10 mouse cellular contexts compared by ENCODE assay signal in the genomic region with DNA sequence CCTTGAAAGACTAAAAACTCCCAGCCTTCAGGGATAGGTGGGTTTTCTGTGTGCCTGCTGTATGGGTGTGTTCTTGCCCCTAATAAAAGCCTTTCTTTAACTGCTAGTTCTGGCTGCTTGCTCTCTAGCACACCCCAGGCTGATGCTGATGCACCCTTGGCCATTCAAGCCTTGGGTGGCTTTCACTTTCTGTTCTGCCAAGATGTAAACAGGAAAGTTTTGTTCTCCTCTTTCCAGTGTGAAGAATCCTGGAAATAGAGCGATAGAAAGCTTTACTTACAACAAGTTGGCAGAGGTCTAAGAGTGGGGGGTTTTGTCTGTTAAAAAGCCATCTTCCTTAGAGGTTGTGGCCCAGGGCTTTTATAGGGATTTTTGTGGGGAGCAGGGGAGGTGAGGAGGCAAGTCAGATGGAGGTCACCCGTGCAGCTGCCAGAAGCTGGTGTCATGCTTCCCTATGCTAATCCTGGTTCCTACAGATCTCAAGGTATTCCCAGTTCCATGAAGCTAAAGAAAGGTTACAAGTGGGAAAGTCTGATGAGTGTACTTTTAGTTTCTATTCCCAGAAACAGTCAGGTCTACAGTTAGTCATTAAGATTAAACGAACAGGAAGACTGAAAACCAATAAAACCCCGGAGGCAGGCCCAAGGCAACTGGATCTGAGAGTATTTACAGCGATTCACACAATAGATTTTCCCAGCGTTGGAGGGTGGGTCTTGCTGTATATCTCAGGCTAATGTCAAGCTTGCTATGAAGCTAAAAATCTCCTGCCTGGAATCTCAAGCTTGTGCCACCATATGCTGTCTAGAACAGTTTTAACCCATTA. TPM values are rescaled to one million over a fixed set of nuclear protein-coding genes. Genes with fewer than 3 reads are reported as not detected.
A peak's percentile ranks its signal among the peaks of the same experiment; 100 is the strongest.
DNase-seq lines count a peak whose midpoint lies in the region; ATAC-seq lines count a peak whose summit lies in the region.
"Had no signal": no experiment of that assay in that cellular context is flagged by ENCODE, and none has a peak within 500 bp of the region (broad histone marks: within the 10 kb centered on the region; RNA-seq: fewer than 3 reads in every experiment).

No protein-coding gene starts in this region.

- peak; percentile 23 for DNase-seq in kidney, adult 9 months
- no peak for DNase-seq in kidney, adult 18-20 months
- peak; percentile 43 for DNase-seq in lung, postnatal 36 days
- DNase-seq in thymus, postnatal 14 days = peak; percentile 41
- no peak for DNase-seq in urinary bladder, adult 18-20 months (ENCODE audit: low spot score in 2 of 2)
- no peak for DNase-seq in layer of hippocampus, postnatal 14 days (ENCODE audit: low spot score in 2 of 2)
- DNase-seq: adrenal gland, postnatal 36 days; kidney, adult 8-10 months had no signal

- peak; percentile 94 for ATAC-seq in activated CD4-positive, CD25-positive, alpha-beta regulatory T cell, adult 4 months
- no peak for ATAC-seq in erythroblast, adult 5-6 weeks (replicated peaks; ENCODE audit: low FRiP score, poor library complexity, severe bottlenecking)

RNA-seq across cellular contexts. Expression of a gene that starts 19.3 kb away (rescaled TPM):
- polyA plus RNA-seq in activated CD4-positive, CD25-positive, alpha-beta regulatory T cell, adult 4 months (2017; shearing (Covaris generic)) = 10 to 100 TPM; 83.1 to 86.9 TPM
- total RNA-seq in layer of hippocampus, postnatal 14 days (2021) = 1 to 10 TPM; 3.0 to 3.1 TPM
- total RNA-seq in erythroblast, adult 5-6 weeks (2015; ENCODE audit: low replicate concordance) = 21.3 and 23.0 TPM in 2 replicates
- total RNA-seq in erythroblast, adult 5-6 weeks (2017; ENCODE audit: low replicate concordance) = 30.7 and 41.3 TPM in 2 replicates

RNA-seq across cellular contexts. Expression of a gene that starts 20.0 kb away (rescaled TPM):
- 10 to 100 TPM; 61.6 to 62.8 TPM for polyA plus RNA-seq in activated CD4-positive, CD25-positive, alpha-beta regulatory T cell, adult 4 months (2017; shearing (Covaris generic))
- 1 to 10 TPM; 3.2 to 3.4 TPM for total RNA-seq in layer of hippocampus, postnatal 14 days (2021)
- total RNA-seq in erythroblast, adult 5-6 weeks (2015; ENCODE audit: low replicate concordance) = 13.3 and 15.0 TPM in 2 replicates
- 25.2 and 25.4 TPM in 2 replicates for total RNA-seq in erythroblast, adult 5-6 weeks (2017; ENCODE audit: low replicate concordance)

RNA-seq across cellular contexts. Expression of a gene that starts 47.6 kb away (rescaled TPM):
- 10 to 100 TPM; 38.7 to 42.6 TPM for polyA plus RNA-seq in activated CD4-positive, CD25-positive, alpha-beta regulatory T cell, adult 4 months (2017; shearing (Covaris generic))
- total RNA-seq in layer of hippocampus, postnatal 14 days (2021) = 1 to 10 TPM; 1.0 to 1.2 TPM
- total RNA-seq in erythroblast, adult 5-6 weeks (2015; ENCODE audit: low replicate concordance) = 17.3 and 18.0 TPM in 2 replicates
- total RNA-seq in erythroblast, adult 5-6 weeks (2017; ENCODE audit: low replicate concordance) = 34.6 and 34.8 TPM in 2 replicates

RNA-seq across cellular contexts. Expression of a gene that starts 59.6 kb away (rescaled TPM):
- 10 to 100 TPM; 39.4 to 45.3 TPM for polyA plus RNA-seq in activated CD4-positive, CD25-positive, alpha-beta regulatory T cell, adult 4 months (2017; shearing (Covaris generic))
- 100 to 1,000 TPM; 113 to 121 TPM for total RNA-seq in layer of hippocampus, postnatal 14 days (2021)
- 29.8 and 43.5 TPM in 2 replicates for total RNA-seq in erythroblast, adult 5-6 weeks (2015; ENCODE audit: low replicate concordance)
- total RNA-seq in erythroblast, adult 5-6 weeks (2017; ENCODE audit: low replicate concordance) = 34.3 and 55.9 TPM in 2 replicates

Comparison
In these comparisons a context has a peak if more than half of its experiments do, and no peak if none do; other contexts are left out.
1. DNase-seq: peak in kidney, adult 9 months (single experiment), lung, postnatal 36 days (single experiment) and thymus, postnatal 14 days (single experiment); none in kidney, adult 18-20 months (single experiment), urinary bladder, adult 18-20 months (0 of 2) and layer of hippocampus, postnatal 14 days (0 of 2).
2. RNA of a gene that starts 19.3 kb away (total RNA-seq): 21.3 to 41.3 TPM in erythroblast, adult 5-6 weeks; 3.0 to 3.1 TPM in layer of hippocampus, postnatal 14 days; every median in the first group is over 4 times any median in the second.
3. RNA of a gene that starts 47.6 kb away (total RNA-seq): 17.3 to 34.8 TPM in erythroblast, adult 5-6 weeks; 1.0 to 1.2 TPM in layer of hippocampus, postnatal 14 days; every median in the first group is over 4 times any median in the second.